Mouse (Mus musculus): Measurements from ENCODE around the gene Gm1673. TPM values are rescaled to one million over a fixed set of nuclear protein-coding genes. Genes with fewer than 3 reads are reported as not detected.

Gene Gm1673
- polyA plus RNA-seq, 1 experiment, result 169 TPM

- DNase-seq (ENCODE audit: extremely low spot score in 1 of 2, low spot score in 1 of 2), result peak; percentile 64 to 84
These were observed 14.0 kb downstream of the Gm1673 start for GRCm38 (mm10) chr5:33997051-33997741.

DNA sequence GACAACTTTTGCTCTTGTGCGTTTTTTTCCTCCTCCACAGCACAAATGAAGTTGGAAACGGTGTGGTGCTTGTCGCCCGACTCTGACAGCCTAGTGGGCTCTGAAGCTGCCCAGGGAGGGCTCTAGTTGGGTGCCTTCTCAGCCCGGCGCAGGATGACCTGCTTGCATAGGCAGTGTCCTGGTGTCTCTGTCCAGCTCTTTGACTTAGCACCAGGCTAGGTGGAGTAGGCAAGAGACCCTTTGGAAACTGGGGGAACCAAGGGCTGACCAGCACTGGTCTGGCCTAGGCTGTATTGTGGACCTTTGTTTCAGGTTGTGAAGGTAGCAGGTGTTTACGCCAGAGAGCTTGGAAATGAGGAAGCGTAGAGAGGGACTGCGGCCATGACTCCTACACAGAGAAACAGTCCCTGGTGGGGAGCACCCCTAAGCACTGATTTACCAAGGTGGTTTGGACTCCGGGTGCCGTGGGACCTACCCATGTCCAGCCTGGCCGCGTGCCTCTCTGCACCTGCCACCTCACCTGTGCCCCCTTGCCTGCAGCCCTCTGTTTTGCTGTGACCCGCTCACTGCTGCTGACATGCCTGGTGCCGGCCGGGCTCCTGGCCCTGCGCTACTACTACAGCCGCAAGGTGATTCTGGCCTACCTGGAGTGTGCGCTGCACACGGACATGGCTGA, 14.7 kb downstream of the Gm1673 start:
- DNase-seq (ENCODE audit: extremely low spot score in 1 of 2, low spot score in 1 of 2), result no peak

- DNase-seq (ENCODE audit: extremely low spot score in 1 of 2, low spot score in 1 of 2), result no peak
These were observed 15.3 kb downstream of the Gm1673 start for GRCm38 (mm10) chr5:33998505-33998877.

GRCm38 (mm10) chr5:33999466-34000090, 16.3 kb downstream of the Gm1673 start:
- no peak for DNase-seq (ENCODE audit: extremely low spot score in 1 of 2, low spot score in 1 of 2)

- peak in 1 of 2 experiments; percentile 42 for DNase-seq (ENCODE audit: extremely low spot score in 1 of 2, low spot score in 1 of 2)
These were observed 17.6 kb downstream of the Gm1673 start for GRCm38 (mm10) chr5:34000809-34001208.

DNA sequence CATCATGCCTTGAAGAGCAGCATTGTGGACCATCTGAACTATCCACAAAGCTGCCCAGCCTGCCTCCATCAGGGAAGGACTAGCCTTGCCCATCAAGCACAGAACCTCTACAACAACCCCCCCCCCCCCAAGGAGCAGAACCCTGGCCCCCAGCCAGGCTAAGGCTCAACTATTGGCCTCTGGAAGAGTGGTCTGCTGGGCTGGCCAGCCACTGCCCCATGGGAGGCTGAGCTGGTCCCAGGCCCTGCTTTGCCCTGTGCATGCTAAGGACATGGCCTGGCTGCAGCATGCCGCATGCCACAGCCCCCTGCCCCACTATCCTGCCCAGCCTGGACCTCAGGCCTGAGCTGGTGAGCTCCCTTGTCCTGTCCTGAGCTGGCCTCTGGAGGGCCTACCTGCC, 18.2 kb downstream of the Gm1673 start:
- no peak for DNase-seq (ENCODE audit: extremely low spot score in 1 of 2, low spot score in 1 of 2)

DNA sequence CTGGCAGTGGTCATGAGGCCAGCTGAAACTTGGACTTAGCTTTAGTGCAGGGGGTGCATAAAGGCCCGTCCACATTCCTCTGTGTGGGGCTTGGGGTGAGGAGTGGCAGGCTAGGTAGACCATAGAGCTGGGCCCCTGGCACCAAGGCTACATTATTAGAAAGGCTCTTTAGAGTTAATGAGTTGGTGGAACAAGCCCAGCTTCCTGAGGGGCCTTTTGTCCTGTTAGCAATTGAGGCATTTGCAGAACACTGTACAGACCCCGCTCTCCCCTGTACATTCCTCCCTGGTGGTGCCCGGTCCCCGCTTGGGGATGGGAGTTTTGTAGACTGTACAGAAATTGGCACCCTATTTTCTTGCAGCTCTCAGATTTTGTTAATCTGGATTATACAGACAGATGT, 19.4 kb downstream of the Gm1673 start:
- no peak for DNase-seq (ENCODE audit: extremely low spot score in 1 of 2, low spot score in 1 of 2)

DNA sequence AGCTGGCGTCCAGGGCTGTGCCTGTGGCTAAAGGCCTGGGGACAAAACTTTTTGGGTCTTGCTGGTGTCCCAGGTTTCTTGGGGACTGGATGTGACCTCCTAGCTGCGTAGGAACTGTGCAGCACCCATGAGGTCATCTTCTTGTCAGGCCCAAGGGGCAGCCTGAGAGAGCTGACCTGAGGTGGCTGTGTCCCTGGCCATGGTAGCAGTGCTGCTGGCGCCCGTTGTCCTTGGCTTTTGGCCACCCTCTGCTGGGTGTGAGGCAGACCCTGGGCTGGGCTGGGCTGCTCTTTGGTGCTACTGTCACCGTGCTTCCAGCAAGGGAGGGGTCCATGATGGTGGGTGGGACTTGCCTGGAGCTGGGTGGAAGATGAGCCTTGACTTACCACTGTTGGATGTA, 21.4 kb downstream of the Gm1673 start:
- DNase-seq (ENCODE audit: extremely low spot score in 1 of 2, low spot score in 1 of 2), result no peak

DNA sequence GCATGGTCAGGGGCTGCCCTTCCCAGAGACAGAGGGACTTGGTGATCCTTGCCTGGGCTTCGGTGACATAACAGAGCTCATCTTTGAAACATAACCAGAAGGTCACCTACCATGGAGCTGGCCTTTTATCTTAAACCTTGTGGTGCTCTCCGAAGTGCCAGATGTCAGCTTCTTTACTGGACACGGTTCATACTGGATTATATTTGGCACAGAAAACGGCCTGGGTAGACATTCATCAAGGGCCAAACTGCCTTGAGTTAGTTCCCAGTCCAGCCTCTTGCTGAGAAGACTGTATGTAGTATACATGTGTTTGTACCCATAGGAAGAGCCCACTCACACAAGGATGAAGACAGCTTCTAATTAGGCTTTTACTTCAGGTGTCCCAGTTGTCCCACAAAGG, 23.6 kb downstream of the Gm1673 start:
- DNase-seq (ENCODE audit: extremely low spot score in 1 of 2, low spot score in 1 of 2), result no peak

DNA sequence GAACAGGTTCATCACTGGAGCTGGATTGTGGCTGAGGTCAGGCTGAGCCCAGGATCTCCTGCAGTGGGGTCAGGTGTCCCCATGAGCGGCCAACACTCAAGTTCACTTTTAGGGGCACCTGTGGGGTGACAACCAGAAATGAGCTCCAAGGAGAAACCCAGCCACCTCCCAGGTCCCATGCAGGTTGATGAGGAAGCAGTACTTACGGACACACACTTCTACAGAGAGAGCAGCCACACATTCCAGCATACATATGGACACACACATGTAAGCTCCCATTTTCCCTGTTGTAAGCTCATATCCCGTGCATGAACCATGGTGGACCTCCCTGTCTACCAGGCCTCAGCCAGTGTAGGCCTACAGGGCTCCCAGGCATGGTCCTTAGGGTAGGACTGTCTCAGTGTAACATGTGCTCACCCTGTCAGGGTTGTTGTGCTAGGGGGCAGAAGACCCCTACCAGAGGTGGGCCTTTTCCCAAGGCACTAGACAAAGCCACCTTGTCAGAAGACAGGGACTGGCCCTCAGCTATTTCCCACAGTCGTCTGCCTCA, 24.2 kb downstream of the Gm1673 start:
- no peak for DNase-seq (ENCODE audit: extremely low spot score in 1 of 2, low spot score in 1 of 2)

- DNase-seq (ENCODE audit: extremely low spot score in 1 of 2, low spot score in 1 of 2), result no peak
These were observed 31.4 kb downstream of the Gm1673 start for GRCm38 (mm10) chr5:34014652-34015051.

DNA sequence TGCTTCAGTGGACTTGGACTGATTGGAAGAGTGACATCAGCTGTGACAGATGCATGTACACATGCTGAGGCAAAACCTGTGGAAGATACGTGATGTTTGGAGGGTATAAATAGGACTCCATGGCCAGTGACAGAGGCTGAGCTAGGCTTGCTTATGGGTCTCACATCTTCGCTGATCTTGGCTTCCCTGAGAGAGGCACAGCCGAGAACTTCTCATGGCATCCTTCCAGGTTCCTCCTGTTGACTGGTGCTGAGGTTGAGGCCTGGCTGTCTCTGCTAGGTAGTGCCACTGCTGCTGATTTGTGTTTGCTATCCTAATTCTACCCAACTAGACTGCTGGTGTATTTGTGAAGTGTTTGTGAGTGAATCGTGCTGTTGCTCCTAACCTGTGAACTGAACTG, 35.7 kb downstream of the Gm1673 start:
- no peak for DNase-seq (ENCODE audit: extremely low spot score in 1 of 2, low spot score in 1 of 2)

DNA sequence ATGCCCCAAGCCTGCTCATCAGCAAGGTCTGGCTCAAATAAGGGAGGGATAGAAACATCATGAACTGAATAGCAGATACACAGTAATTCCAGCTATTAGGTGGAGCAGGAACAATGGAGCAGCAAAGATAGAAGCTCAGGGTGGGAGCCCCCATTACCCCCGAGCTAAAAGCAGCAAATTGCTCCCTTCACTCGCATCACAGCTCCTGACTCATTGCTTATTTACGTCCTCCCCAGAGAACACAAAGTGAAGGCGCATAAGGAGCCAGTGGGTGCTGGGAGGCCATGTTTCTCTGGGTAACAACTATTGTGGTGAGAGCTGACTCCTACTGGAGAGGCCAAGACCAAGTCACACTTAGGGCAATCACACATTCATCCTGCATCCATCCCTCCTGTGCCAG, 46.9 kb downstream of the Gm1673 start:
- no peak for DNase-seq (ENCODE audit: extremely low spot score in 1 of 2, low spot score in 1 of 2)

DNA sequence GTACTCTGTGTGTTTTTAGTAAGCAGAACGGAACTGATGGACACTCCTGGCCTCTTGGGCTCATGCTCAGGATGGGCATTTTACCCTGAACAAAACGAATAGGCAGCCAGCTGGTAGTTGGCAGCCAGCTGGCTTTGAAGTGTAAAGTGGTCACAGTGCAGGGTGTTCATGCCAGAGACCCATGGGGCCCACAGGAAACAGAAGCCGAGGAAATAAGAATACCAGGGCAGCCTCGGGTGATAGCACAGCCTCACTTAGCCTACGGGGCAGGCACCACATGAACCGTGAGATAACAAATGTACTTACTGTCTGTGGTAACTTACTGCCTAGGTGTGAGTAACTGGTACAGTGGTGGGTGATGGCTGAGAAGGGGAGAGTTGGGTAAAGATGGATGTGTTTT, 47.8 kb downstream of the Gm1673 start:
- no peak for DNase-seq (ENCODE audit: extremely low spot score in 1 of 2, low spot score in 1 of 2)

- DNase-seq (ENCODE audit: extremely low spot score in 1 of 2, low spot score in 1 of 2), result no peak
These were observed 49.3 kb downstream of the Gm1673 start for GRCm38 (mm10) chr5:34032520-34032919.

Other genes starting within 250 kb of the Gm1673 start
- 51.1 and 56.2 TPM in 2 replicates for gene Letm1, start 200.6 kb upstream of the Gm1673 start, polyA plus RNA-seq (2012; rRNA removed)
- 45.4 and 46.9 TPM in 2 replicates for gene Nsd2, start 162.7 kb upstream of the Gm1673 start, polyA plus RNA-seq (2012; rRNA removed)
- gene Nelfa, start 47.0 kb upstream of the Gm1673 start, polyA plus RNA-seq (2012; rRNA removed), result 29.9 and 33.4 TPM in 2 replicates
- gene Nat8l, start 12.6 kb downstream of the Gm1673 start, polyA plus RNA-seq (2012; rRNA removed), result 138 and 150 TPM in 2 replicates
- gene Poln, start 186.0 kb downstream of the Gm1673 start, polyA plus RNA-seq (2012; rRNA removed), result 1.2 TPM in 2 replicates
- 6.5 and 6.7 TPM in 2 replicates for gene Haus3, start 186.1 kb downstream of the Gm1673 start, polyA plus RNA-seq (2012; rRNA removed)
- gene Mxd4, start 204.3 kb downstream of the Gm1673 start, polyA plus RNA-seq (2012; rRNA removed), result 101 and 105 TPM in 2 replicates